Mouse (Mus musculus) spleen, postnatal 10 days (tissue): ENCODE results near the gene Prkci.

Experiments used
- DNase-seq, 2 experiments: peaks; one replicate each; pipeline ENCODE4 v3.0.0; 2021 to 2022; ENCODE audit warnings: low spot score in 2 of 2

Prkci gene

GRCm38 (mm10) chr3:31083507-31084245, 88.1 kb downstream of the Prkci start:
- peak; percentile 12 to 30 for DNase-seq

GRCm38 (mm10) chr3:31085000-31085399, 89.5 kb downstream of the Prkci start:
- no peak for DNase-seq

GRCm38 (mm10) chr3:31088789-31089775, 93.5 kb downstream of the Prkci start:
- DNase-seq = no peak

DNA sequence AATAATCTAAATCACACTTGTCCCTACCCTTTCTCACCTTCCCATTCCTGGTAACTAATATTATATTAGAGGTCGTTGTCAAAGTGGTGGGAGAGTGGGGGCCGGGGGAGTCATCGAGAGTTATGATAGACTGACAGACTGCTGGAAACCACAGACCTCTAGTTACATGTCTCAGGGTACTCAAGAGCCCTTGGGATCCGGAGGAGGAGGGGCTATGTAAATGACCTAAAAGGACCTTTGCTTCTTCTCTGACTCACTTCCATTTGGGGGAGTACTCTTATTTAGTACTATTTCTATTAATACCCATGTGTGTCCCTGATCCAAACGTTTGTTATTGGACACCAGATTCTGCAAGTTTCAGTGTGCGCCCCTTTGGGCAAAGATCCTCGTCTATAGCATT, 94.4 kb downstream of the Prkci start:
- DNase-seq = peak in 1 of 2 experiments; percentile 36

DNA sequence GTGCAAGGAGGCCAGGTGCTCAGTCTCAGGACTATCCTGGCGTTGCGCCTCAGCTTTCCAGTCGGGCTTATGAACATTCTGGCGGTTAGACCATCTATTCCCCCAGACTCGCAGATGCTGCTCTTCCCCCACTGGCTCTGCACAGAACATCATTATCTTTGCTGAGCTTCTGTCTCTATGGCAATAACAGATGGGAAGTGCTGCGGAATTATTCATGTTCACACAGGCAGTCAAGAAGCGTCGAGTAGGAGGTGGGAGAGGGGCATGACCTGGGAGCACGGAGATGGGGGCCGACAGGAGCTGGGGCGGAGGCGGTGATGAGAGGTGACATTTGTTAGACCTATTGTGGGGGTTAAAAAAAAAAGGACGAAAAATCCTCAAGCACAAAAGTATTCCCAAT, 97.6 kb downstream of the Prkci start:
- DNase-seq = peak in 1 of 2 experiments; percentile 25

GRCm38 (mm10) chr3:31093627-31094351, 98.2 kb downstream of the Prkci start:
- DNase-seq = peak; percentile 50 to 70

DNA sequence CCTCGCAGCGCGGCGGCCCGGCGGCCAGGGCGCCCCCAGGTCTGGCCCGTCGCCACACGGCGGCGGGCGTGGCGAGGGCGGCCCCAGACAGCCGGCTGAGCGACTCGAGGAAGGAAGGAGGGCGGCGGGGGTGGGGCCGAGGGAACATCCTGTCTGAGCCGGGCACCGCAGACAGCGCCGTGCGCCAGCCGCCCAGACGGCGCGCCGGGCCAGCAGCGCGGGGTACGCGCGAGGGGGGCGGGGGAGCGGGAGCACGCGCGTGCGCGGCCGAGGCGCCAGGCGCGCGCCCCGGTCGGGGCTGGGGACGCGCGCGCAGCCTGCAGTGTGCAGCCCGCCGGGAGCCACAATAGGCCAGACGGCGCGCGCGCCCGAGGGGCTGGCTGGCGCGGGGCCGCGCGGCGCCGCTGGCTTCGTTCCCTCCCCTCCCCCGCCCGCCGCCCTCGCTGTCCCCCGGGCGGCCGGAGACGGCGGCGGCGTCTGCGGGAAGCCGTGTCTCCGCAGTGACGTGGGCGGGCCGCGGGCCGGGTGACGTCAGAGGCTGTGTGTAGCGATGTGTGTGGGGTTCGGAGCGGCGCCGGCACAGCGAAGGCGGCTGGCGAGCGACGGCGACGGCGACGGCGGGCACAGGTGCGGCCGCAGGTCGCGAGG, 99.1 kb downstream of the Prkci start, which contains the start of gene Skil:
Gene Skil (plus strand): TSS at position 528 of the 648 bp plus-strand sequence.
- DNase-seq = peak; percentile 82 to 92

- DNase-seq = no peak
Observed at GRCm38 (mm10) chr3:31095179-31095490, 99.6 kb downstream of the Prkci start.

DNA sequence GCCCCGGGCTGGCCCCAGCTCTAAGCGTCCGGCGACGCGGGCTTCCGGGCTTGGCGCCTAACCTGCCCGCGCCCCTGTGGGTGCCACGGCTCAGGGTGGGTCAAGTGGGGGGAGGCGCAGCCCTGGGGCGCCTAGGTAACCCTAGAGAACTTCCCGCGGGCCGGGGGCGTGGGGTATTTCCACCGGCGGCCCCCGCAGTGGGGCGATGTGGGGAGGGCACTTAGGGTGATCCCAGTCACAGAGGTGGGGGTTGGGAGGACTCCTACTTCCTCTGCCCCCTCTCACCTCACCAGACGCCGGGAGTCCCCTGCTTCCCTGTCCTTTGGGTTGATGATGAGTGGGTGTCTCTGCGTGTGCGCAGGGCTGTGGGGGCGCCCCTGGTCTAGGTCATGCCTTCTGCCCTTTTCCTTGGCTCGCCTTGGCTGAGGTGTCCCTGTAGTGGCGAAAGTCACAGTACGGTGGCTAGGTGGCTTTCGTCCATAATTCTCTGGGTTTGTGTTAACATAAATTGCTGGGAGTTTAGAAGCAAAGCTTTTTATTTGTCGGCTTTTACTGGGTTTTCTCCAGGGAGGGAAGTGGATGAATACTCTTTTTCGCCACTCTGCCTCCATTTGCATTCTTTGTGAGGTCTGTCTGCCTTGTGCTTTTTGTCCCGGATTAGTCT, 100.1 kb downstream of the Prkci start:
- DNase-seq = peak; percentile 47 to 54

DNA sequence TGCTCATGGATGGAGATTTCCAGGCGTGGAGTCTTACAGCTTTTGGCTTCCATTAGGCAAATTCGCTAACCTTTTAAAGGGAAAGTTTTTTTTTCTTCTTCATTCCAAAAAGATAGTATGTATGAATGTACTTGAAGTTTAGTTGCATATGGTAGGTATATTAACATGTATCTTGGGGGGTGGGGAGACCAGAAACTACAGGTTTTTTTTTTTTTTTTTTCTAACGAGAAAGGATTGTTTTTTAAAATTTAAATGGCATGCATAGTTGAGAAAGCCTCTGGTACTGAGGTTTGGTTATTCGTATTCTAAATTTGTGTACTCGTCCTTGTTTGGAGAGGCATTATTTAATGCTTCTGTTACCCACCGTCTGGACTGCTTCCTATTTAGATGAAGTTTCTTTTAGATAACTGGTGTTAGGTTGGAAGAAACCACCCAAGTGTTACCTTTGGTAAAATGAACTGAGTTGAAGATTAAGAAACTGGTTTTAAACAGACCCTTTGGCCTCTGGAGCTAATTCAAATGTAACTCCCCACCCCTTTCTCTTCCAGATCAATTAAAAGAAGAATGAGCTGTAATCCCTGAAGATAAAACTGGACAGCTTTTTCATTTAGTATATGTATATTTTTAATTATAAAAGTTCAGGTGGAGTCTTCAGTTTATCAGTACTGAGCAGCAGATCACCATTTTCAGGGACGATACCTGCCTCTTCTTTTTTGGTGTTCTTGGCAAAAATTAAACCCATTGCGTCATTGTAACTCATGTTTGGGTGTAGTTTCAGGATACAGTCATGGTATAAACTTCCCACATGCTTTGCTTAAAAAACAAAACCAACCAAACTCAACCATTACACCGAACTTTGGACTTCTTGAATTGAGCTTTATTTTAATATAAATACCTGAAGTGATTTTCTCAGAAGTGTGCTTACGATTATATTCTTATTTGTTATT, 100.9 kb downstream of the Prkci start:
- no peak for DNase-seq

DNA sequence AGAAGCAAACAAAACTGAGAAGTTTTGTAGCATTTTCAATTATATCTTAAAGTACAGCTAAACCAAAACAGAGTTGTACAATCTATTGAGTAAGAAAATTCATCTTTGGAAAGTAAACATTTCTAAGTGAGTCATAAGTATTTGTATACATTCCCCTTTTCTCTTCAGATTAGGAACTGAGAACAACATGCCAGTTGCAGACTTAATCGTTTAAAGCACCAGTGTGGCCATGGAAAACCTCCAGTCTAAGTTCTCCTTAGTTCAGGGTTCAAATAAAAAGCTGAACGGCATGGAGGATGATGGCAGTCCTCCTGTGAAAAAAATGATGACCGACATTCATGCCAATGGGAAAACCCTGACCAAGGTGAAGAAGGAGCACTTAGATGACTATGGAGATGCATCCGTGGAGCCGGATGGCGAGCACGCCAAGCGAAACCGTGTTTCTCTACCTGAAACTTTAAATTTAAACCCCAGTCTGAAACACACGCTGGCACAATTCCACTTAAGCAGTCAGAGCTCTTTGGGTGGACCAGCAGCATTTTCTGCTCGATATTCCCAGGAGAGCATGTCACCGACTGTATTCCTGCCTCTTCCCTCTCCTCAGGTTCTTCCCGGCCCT, 101.7 kb downstream of the Prkci start:
- no peak for DNase-seq

GRCm38 (mm10) chr3:31097976-31098375, 102.4 kb downstream of the Prkci start:
- no peak for DNase-seq

- no peak for DNase-seq
Observed at GRCm38 (mm10) chr3:31098556-31098955, 103.0 kb downstream of the Prkci start.

DNA sequence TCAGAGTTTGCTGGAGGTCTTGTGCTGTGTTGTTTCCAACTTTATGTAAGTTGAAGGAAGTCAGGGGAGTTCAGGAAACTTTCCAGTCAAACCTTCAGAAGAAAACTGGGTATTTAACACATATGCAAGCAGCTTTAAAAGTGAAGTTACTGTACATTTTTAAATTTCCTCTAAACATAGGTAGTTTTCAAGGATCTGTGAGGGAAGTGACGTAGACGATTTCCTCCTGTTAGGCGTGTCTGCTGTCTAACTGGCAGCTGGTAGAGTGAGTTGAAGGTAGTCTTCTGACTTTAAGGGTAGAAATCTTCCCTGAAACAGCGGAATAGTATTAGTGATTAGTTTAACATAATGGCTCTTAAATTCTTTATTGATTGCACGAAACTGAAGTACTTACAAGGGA, 104.5 kb downstream of the Prkci start:
- no peak for DNase-seq

DNA sequence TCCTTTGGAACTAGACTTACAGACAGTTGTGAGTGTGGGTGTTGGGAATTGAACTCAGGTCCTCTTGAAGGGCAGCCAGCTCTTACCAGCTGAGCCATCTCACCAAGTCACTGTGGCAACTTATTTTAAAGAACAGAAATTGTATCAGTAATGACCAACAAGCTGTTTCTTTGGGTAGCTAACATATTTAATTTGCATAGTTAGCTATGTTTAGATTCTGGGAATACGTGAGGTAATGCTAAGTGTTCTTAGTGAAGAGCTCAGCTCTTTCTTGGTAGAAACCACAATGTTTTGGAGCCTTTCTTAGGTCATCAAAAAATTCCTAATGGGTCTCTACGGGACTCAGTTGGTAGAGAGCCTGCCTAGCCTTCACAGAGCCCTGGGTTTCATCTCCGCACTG, 105.3 kb downstream of the Prkci start:
- DNase-seq = no peak
